Mouse (Mus musculus) forebrain, embryonic 14.5 days (tissue): ENCODE measurements around the gene Chid1. TPM values are rescaled to one million over a fixed set of nuclear protein-coding genes. Genes with fewer than 3 reads are reported as not detected.

Source experiments
- ATAC-seq: fragments of 200-750 bp; cut with Nextera tagmentation; 2 replicates; pipeline ENCODE4 v1.8.0; 2017; ENCODE audit warnings: mild to moderate bottlenecking, moderate library complexity
- DNase-seq: peaks from one replicate; pipeline ENCODE4 v3.0.0-alpha.2; 2015; ENCODE audit warnings: low spot score
- H3K27ac ChIP-seq: fragments of 300-500 bp; sonication (generic); 2 replicates; pipeline ENCODE4 v1.5.1; 2014; ENCODE audit warnings: low read depth, mild to moderate bottlenecking, control low read depth, low read length, moderate library complexity
- H3K27me3 ChIP-seq: fragments of 300-500 bp; sonication (generic); replicated peaks from 2 replicates; pipeline ENCODE4 v1.6.1; 2014; ENCODE audit warnings: low read length, control low read depth, mixed read lengths; ENCODE audit not compliant: control insufficient read depth, insufficient read depth
- H3K36me3 ChIP-seq: fragments of 300-500 bp; sonication (generic); 2 replicates; pipeline ENCODE4 v1.6.1; 2014; ENCODE audit warnings: low read length, control low read depth; ENCODE audit not compliant: control insufficient read depth, insufficient read depth
- H3K4me1 ChIP-seq: fragments of 300-500 bp; sonication (generic); 2 replicates; pipeline ENCODE4 v1.6.1; 2014; ENCODE audit warnings: antibody characterized with exemption, low read length, control low read depth; ENCODE audit not compliant: control insufficient read depth, insufficient read depth
- H3K4me2 ChIP-seq: fragments of 300-500 bp; sonication (generic); 2 replicates; pipeline ENCODE4 v1.6.1; 2014; ENCODE audit warnings: mild to moderate bottlenecking, control low read depth, low read length
- H3K4me3 ChIP-seq: fragments of 300-500 bp; sonication (generic); 2 replicates; pipeline ENCODE4 v1.5.1; 2014; ENCODE audit warnings: low read depth, low read length, control low read depth
- H3K9ac ChIP-seq: fragments of 300-500 bp; sonication (generic); 2 replicates; pipeline ENCODE4 v1.6.1; 2014; ENCODE audit warnings: mild to moderate bottlenecking, low read length, control low read depth, moderate library complexity
- H3K9me3 ChIP-seq: fragments of 300-500 bp; sonication (generic); replicated peaks from 2 replicates; pipeline ENCODE4 v1.6.1; 2016; ENCODE audit warnings: low read length, control low read depth, mixed read lengths; ENCODE audit not compliant: control insufficient read depth
- WGBS: fragments of 180-500 bp; shearing (Covaris S2); extraction: QIAGEN DNeasy Blood & Tissue Kit; methylation state at CpG from one replicate; pipeline ENCODE4 v1.1.7; 2014; 5-methylcytosine and 5-hydroxymethylcytosine counted together
- polyA plus RNA-seq: library from polyadenylated mRNA; unstranded; fragments of >200 nt; fragmentation: Nextera tagmentation; extraction: Ambion mirVana; gene quantifications from 2 replicates; pipeline ENCODE4 v1.2.1, GENCODE M21; 2014

The Chid1 gene
- polyA plus RNA-seq, 1 experiment from 2014 or later, result 37.1 TPM

GRCm38 (mm10) chr7:141460391-141461113, 79.1 kb downstream of the Chid1 start, which contains the start of gene Cracr2b:
Gene Cracr2b (plus strand): TSS chr7:141461094.
- peak within 1 kb of the TSS; percentile 27 for H3K4me3 ChIP-seq
- 74% methylated on average over 15 of the region's 15 CpGs for WGBS

DNA sequence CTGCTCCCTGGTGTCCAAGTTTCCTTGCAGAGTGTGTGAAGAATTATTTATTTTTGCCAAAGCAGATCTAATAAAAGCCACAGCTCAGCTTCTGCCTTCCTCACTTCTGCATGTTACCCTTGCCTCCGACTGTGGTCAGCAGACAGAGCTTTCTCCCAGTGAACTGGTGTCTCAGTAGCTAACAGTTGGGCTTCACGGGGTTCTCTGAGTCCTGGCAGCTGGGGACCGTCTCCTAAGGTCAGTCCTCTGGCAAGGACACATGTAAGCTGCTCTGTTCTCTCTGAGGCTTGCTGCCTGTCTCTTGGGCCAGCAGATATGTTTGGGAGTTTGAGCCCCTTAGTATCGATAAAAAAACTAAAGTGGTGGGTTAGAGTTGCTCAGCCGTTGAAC, 79.7 kb downstream of the Chid1 start:
- Histone ChIP-seq H3K4me1 (peaks cover 12% of the 10 kb centered on the region; the same call in 1 of the 2 replicates), H3K36me3 (peaks cover 15% of the 10 kb centered on the region; the same call in 1 of the 2 replicates), H3K4me3 (no peak overlapping the region), H3K27ac (no peak overlapping the region), H3K4me2 (no peak overlapping the region), H3K9me3 (no peaks in the 10 kb centered on the region), H3K27me3 (peaks cover 49% of the 10 kb centered on the region), H3K9ac (no peak overlapping the region)
- WGBS, result 79% methylated on average over 5 of the region's 5 CpGs
- ATAC-seq, result no peak
- no peak for DNase-seq

More at GRCm38 (mm10) chr7:141460391-141461113, 79.1 kb downstream of the Chid1 start, which contains the start of gene Cracr2b:
- Histone ChIP-seq H3K4me1 (peaks cover 12% of the 10 kb centered on the region; the same call in 1 of the 2 replicates), H3K4me2 (peak within 1 kb of the TSS; percentile 50), H3K36me3 (peaks cover 15% of the 10 kb centered on the region; the same call in 1 of the 2 replicates), H3K27me3 (peaks cover 54% of the 10 kb centered on the region), H3K27ac (no peak within 1 kb of the TSS), H3K9me3 (no peaks in the 10 kb centered on the region), H3K9ac (peak within 1 kb of the TSS; percentile 48; the same call in 1 of the 2 replicates)
- DNase-seq (no peak), ATAC-seq (no peak)

DNA sequence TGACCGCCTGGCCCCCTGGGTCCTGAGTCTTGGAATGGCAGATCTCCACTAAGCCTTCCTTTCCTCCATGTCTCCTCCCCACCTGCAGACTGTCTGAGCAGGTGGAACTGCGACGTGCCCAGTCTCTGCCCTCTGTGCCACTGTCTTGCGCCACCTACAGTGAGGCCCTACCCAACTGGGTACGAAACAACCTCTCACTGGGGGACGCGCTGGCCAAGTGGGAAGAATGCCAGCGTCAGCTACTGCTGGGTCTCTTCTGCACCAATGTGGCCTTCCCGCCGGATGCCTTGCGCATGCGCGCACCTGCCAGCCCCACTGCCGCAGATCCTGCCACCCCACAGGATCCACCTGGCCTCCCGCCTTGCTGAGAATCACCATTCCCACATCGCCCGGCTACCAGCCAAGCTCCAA, 80.4 kb downstream of the Chid1 start:
- Histone ChIP-seq H3K27me3 (peaks cover 42% of the 10 kb centered on the region), H3K27ac (no peak overlapping the region)
- WGBS, result 88% methylated on average over 17 of the region's 17 CpGs

GRCm38 (mm10) chr7:141458661-141459060, 81.0 kb downstream of the Chid1 start:
- 92% methylated on average over 11 of the region's 11 CpGs for WGBS
- ATAC-seq, result no peak
- Histone ChIP-seq H3K4me2 (no peak overlapping the region), H3K27me3 (peaks cover 36% of the 10 kb centered on the region), H3K4me3 (no peak overlapping the region), H3K36me3 (peaks cover 15% of the 10 kb centered on the region; the same call in 1 of the 2 replicates), H3K9ac (no peak overlapping the region), H3K4me1 (peaks cover 12% of the 10 kb centered on the region; the same call in 1 of the 2 replicates), H3K9me3 (no peaks in the 10 kb centered on the region), H3K27ac (no peak overlapping the region)
- DNase-seq, result no peak

More for the DNA sequence above, 80.4 kb downstream of the Chid1 start:
- Histone ChIP-seq H3K9ac (no peak overlapping the region), H3K4me3 (no peak overlapping the region), H3K9me3 (no peaks in the 10 kb centered on the region), H3K4me2 (no peak overlapping the region), H3K36me3 (peaks cover 15% of the 10 kb centered on the region; the same call in 1 of the 2 replicates), H3K4me1 (peaks cover 12% of the 10 kb centered on the region; the same call in 1 of the 2 replicates)
- ATAC-seq (no peak), DNase-seq (no peak)

DNA sequence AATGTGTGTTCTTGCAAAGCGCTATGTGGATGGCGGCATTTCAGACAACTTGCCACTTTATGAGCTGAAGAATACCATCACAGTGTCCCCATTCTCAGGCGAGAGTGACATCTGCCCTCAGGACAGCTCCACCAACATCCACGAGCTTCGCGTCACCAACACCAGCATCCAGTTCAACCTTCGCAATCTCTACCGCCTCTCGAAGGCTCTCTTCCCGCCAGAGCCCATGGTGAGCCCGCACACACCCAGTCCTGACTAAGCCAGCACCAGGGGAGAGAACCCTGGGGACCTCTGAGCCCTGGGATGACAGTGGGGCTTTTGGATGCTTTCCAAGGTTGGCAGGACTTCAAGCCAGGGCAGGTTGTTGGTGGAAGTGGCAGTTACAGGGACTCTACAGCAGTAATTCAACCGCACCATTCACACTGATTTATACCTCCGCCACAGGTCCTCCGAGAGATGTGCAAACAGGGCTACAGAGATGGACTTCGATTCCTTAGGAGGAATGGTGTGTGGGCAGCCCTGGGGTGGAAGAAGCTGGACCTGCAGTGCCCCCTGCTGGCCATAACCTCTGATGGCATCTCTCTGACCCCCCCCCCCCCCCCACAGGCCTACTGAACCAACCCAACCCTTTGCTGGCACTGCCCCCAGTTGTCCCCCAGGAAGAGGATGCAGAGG, 81.5 kb downstream of the Chid1 start:
- H3K9ac ChIP-seq, result no peak overlapping the region
- no peaks in the 10 kb centered on the region for H3K9me3 ChIP-seq
- ATAC-seq (no peak), DNase-seq (no peak)
- no peak overlapping the region for H3K27ac ChIP-seq
- peaks cover 12% of the 10 kb centered on the region; the same call in 1 of the 2 replicates for H3K4me1 ChIP-seq
- H3K4me3 ChIP-seq, result no peak overlapping the region
- peaks cover 30% of the 10 kb centered on the region for H3K27me3 ChIP-seq
- WGBS, result 71% methylated on average over 15 of the region's 15 CpGs
- H3K36me3 ChIP-seq, result peaks cover 15% of the 10 kb centered on the region; the same call in 1 of the 2 replicates
- no peak overlapping the region for H3K4me2 ChIP-seq

DNA sequence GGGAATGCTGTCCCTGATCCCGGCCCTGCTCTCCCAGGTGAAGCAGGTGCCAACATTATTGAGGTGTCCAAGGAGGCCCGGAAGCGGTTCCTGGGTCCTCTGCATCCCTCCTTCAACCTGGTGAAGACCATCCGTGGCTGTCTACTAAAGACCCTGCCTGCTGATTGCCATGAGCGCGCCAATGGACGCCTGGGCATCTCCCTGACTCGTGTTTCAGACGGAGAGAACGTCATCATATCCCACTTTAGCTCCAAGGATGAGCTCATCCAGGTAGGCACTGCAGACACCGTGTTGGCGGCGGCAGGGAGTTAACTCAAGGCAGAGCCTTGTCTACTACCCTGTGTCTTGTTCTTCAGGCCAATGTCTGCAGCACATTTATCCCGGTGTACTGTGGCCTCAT, 82.4 kb downstream of the Chid1 start:
- Histone ChIP-seq H3K9ac (no peak overlapping the region), H3K36me3 (peaks cover 20% of the 10 kb centered on the region; the same call in 1 of the 2 replicates), H3K4me3 (no peak overlapping the region), H3K27me3 (peaks cover 21% of the 10 kb centered on the region), H3K4me2 (no peak overlapping the region), H3K27ac (no peak overlapping the region), H3K4me1 (peaks cover 12% of the 10 kb centered on the region; the same call in 1 of the 2 replicates), H3K9me3 (no peaks in the 10 kb centered on the region)
- no peak for ATAC-seq
- DNase-seq, result no peak
- WGBS, result 93% methylated on average over 14 of the region's 14 CpGs

- H3K9me3 ChIP-seq, result no peaks in the 10 kb centered on the region
- H3K4me2 ChIP-seq, result peak overlapping the region; percentile 82; the same call in 1 of the 2 replicates
- DNase-seq, result no peak
- no peak for ATAC-seq
- H3K9ac ChIP-seq, result no peak overlapping the region
- no peak overlapping the region for H3K4me3 ChIP-seq
- no peak overlapping the region for H3K27ac ChIP-seq
- 90% methylated on average over 6 of the region's 6 CpGs for WGBS
- H3K4me1 ChIP-seq, result peaks cover 12% of the 10 kb centered on the region; the same call in 1 of the 2 replicates
- peaks cover 25% of the 10 kb centered on the region for H3K36me3 ChIP-seq
- peaks cover 16% of the 10 kb centered on the region for H3K27me3 ChIP-seq
These were observed 82.9 kb downstream of the Chid1 start for GRCm38 (mm10) chr7:141456739-141457138.

DNA sequence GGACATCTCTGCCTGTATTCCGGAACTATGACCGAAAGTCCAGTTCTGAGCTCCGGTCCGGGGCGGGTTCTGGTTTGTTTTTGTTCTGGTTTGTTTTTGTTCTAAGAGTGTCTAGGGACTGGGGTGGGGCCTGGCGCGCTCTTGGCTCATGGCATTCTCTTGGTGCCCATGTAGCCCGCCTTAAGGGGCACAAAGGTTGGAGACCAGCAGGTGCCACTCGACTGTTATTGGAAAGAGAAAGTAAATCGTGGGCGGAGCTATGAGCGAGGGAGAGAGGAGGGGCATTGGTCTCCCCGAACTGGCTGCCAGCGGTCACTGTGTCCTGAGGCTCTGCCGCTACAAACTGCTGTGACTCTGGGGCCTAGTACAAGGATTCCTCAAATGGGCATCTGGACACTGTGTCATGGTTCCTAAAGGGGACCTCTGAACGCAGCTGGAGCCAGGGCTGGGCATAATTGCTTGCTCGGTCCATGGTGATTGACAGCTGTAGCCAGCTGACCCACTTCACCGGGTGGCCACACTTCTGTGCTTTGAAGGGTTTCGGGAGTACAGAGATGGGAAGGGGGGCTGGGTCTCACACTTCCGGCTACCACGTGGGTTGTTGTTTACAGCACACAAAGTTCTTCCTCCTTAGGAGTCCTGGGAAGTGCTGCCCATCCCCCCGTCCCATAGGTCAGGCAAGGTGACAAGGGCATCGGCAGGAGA, 83.9 kb downstream of the Chid1 start:
- peak overlapping the region; percentile 82 for H3K4me2 ChIP-seq
- peak overlapping the region; percentile 55 for H3K4me3 ChIP-seq
- ATAC-seq (peak; percentile 30), DNase-seq (peak; percentile 68)
- peaks cover 8% of the 10 kb centered on the region; the same call in 1 of the 2 replicates for H3K4me1 ChIP-seq
- peaks cover 35% of the 10 kb centered on the region for H3K36me3 ChIP-seq
- H3K27me3 ChIP-seq, result peaks cover 7% of the 10 kb centered on the region
- 3% methylated on average over 23 of the region's 23 CpGs for WGBS
- peak overlapping the region; percentile 70 for H3K9ac ChIP-seq
- no peaks in the 10 kb centered on the region for H3K9me3 ChIP-seq
- peak overlapping the region; percentile 40; the same call in 1 of the 2 replicates for H3K27ac ChIP-seq
